Mouse (Mus musculus) lung, adult 2 months (tissue): ENCODE measurements around the gene Gpr179.
"Not testable (repeated sequence)": the region's sequence is repeated elsewhere in the genome, so short reads cannot be mapped to it uniquely, and the experiment has no call there.

ENCODE experiments used
- CTCF ChIP-seq: fragments of 200-500 bp; IDR thresholded peaks from 2 replicates; pipeline ENCODE4 v1.5.1; 2011; ENCODE audit warnings: mild to moderate bottlenecking, low read length, control low read depth; ENCODE audit not compliant: insufficient read depth
- POLR2A ChIP-seq: fragments of 200-500 bp; IDR thresholded peaks from 2 replicates; pipeline ENCODE4 v1.6.1; 2011; ENCODE audit warnings: low read depth, mild to moderate bottlenecking, control low read depth, low read length, borderline replicate concordance; ENCODE audit errors: extremely low read depth

GRCm38 (mm10) chr11:97321894-97322600, 29.8 kb downstream of the Gpr179 start:
- not testable (repeated sequence) for TF ChIP-seq CTCF, POLR2A
